Mouse (Mus musculus): Measurements from ENCODE around the gene Suv39h1.
A peak's percentile ranks its signal among the peaks of the same experiment; 100 is the strongest.
"Not testable (repeated sequence)": the region's sequence is repeated elsewhere in the genome, so short reads cannot be mapped to it uniquely, and the experiment has no call there.

Gene Suv39h1

DNA sequence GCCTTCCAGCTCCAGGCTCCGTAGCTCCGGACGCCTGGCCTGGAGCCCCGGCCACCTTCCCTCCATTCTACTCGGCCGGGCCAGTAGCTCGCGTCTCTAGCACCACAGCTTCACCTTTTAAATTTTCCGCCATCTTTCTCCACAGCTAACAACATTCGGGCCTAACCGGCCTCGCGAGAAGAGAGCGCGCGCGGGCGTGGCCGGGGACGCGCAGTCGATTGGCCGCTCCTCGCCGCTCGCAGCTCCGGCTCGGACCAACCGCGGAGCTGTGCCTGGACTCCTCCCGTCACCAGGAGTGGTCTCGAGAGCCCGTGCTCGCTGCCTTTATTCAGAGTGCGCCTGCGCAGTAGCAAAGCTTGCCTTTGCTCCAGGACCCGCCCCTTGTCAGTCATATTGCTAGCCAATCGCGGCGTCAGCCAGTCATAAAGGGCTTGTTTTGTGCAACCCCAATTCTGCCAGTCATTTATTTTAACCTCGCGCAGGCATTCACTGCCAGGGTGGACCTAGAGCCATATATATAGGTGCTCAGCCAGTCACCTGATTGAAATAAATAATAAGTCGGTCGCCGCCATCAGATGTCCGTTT, at the start of gene Suv39h1:
Suv39h1 (minus strand) TSS at position 331 of the 585 bp plus-strand sequence.
- DNase-seq (ENCODE audit: low spot score in 2 of 2), result peak; percentile 88 to 95

DNA sequence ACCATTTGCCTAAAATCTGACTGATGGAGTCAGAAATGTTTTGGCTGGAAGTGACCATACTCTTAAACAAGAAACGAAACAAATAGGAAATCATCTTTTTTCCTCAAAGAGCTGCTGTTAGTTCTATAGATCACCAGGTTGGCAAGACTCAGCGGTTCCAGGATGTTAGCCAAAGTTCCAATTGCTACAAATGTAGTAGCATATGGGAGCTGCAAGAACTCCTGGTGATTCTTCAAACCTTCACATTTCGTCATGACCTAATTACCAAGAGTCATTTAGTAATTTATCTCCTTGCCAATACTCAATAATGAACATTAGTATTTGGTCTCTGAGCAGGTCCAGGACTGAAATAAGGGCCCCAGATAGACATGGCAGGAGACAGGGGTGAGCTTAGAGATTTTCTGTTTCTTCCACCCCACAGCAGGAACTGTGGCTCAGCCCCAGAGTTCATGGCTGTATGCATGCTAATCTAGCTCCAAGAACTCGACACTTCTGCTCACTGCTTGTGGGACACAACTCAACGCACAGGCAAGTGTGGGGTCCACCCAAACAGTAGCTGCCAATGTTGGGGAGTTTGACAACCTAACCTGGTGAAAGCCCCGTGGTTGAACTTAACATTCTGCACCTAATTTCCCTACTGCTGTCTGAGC, 49.4 kb upstream of the Suv39h1 start:
- no peak for DNase-seq (ENCODE audit: low spot score in 2 of 2)

DNA sequence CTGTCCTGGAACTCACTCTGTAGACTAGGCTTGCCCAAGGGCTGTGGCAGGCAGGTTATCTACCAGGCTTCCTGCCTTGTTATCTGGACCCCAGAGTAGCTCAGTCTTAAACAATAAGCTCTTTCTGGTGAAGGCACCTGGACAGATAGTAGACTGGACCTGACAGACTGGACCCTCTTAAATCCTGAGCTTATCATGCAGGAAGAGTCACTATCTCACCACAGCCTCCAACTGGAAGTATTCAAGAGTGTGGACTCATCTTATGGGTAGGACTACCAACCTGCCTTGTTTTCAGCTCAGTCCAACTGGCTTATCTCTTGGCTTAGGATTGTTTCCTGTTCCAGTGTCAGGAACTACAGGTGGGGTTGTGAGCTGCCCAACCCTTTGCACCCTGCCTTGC, 42.7 kb upstream of the Suv39h1 start:
- no peak for DNase-seq (ENCODE audit: low spot score in 2 of 2)

GRCm38 (mm10) chrX:8115275-8115674, 40.7 kb upstream of the Suv39h1 start:
- DNase-seq (ENCODE audit: low spot score in 2 of 2), result no peak

- DNase-seq (ENCODE audit: low spot score in 2 of 2), result no peak
Observed at GRCm38 (mm10) chrX:8105019-8105418, 30.5 kb upstream of the Suv39h1 start.

DNA sequence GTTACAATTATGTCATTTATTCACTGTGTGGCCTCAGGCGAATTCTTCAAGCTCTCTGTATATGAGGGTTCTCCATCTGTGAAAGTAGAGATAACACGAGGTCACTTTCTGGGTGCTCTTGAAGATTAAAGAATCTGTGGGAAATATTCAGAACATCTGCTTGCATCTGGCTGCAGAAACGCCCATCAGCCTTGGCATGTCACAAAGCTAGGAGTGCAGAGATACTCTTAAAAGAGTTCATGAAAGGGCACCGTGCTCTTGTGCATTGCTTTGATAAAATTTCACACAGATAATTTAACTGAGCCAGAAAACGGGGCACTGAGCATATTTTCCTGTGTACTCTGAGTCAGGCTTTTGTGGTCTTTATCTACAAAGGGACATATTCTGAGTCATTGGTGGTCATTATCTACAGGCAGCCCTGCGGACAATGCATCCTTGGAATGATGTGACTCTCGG, 27.7 kb upstream of the Suv39h1 start:
- DNase-seq (ENCODE audit: low spot score in 2 of 2), result no peak

GRCm38 (mm10) chrX:8101017-8101416, 26.5 kb upstream of the Suv39h1 start:
- DNase-seq (ENCODE audit: low spot score in 2 of 2), result peak; percentile 51 to 74

DNA sequence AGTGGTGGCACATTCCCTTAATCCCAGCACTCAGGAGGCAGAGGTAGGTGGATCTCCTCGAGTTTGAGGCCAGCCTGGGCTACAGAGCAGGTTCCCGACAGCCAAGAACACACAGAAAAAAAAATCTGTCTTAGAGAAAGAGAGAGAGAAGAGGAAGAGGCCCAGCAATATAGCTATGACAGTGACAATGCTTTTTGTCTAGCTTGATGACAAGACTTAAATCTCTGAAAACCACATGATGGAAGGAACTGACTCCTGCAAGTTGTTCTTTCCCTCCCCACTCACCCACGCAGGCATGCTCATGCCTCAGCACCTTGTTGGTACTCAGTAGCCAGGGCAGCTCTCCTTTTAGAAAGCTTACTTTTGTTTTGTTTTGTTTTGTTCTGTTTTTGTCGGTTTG, 24.9 kb upstream of the Suv39h1 start:
- DNase-seq (ENCODE audit: low spot score in 2 of 2), result no peak

- peak; percentile 93 to 96 for DNase-seq (ENCODE audit: low spot score in 2 of 2)
Observed at GRCm38 (mm10) chrX:8096787-8097242, 22.3 kb upstream of the Suv39h1 start.

DNA sequence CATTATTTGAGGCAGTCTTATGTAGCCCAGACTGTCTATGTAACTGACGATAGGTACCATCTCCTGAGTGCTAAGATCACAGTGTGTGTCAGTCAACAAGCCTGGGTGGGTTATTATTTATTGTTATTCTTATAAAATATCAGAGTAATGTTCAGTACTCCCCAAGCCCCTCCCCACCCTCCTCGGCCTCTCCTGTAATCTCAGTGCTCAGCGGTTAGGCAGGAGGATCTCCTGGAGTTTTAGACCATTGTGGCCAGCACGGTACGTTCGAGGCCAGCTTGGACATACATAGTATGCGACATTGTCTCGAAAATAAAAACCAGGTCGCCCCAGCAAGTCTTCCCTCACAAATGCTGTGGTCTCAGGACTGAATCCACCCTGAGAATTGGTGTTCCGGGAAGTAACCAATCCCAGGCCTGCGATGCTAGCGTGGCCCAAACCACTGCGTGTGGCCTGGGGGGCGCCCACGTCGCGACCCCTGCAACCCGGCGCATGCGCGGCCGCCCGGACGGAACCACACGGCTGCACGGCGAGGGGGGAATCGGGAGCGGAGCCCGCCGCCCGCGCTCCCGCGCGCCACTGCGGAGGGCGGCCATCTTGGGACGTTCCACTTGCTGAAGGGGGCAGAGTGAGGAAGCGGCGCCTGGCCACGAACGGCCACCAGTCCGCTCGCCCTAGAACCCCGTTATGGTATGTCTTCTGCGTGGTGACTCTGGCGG, 21.7 kb upstream of the Suv39h1 start:
- peak in 1 of 2 experiments; percentile 82 for DNase-seq (ENCODE audit: low spot score in 2 of 2)

- DNase-seq (ENCODE audit: low spot score in 2 of 2), result no peak
Observed at GRCm38 (mm10) chrX:8095546-8095945, 21.0 kb upstream of the Suv39h1 start.

DNA sequence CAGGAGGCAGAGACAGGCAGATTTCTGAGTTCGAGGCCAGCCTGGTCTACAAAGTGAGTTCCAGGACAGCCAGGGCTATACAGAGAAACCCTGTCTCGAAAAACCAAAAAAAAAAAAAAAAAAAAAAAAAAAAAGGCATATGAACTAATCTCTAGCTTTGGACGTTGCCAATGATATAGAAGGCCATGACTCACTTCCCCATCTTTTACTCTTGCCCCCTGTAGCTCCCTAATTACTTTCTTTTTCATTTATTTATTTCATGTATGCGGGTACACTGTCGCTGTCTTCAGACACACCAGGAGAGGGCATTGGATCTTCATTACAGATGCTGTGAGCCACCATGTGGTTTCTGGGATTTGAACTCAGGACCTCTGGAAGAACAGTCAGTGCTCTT, 16.4 kb upstream of the Suv39h1 start:
- DNase-seq (ENCODE audit: low spot score in 2 of 2), result not testable (repeated sequence)

GRCm38 (mm10) chrX:8090346-8090953, 15.9 kb upstream of the Suv39h1 start, which contains the start of gene Was:
Gene Was (minus strand): TSS chrX:8090498.
- DNase-seq (ENCODE audit: low spot score in 2 of 2), result no peak

DNA sequence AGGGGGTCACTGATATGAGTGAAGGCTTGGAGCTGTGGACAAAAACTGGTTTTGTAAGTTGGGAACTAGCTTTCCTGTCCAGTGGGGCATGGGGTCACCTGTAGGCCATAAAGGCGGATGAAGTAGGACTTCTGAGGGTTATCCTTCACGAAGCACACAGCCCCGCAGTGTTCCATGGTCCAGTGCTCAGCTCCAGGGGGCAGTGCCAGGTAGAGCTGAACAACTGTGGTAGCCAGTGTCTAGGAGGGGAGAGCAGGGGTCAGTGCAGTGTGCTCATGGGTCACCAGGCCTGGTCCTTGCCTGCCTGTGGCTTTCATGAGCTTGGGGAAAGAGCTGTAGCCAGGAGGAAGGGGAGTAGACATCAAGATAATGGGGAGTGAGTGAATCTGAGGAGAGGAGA, 15.2 kb upstream of the Suv39h1 start:
- DNase-seq (ENCODE audit: low spot score in 2 of 2), result no peak

GRCm38 (mm10) chrX:8085611-8086010, 11.1 kb upstream of the Suv39h1 start:
- no peak for DNase-seq (ENCODE audit: low spot score in 2 of 2)

DNA sequence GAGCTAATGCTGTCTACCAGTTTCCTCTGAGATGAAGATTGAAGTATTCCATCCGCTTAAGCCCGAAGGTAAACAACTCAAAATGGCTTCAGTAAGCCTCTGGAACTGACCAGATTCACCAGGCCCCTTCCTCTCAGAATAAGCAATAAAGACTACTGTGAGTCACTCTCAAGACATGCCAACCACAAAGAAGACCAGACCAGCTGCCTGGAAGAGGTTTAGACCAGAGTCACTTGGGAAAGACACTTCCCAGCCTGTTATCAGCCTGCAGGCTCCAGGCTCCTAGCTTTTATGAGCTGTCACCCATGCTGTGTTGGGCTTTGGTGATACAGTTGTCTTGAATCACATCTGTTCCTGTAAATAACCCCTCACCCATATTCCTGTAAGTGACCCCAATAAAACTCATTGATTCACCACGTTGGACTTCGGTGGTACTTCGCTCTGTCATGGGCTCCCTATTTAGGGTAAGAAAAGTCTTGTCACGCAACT, 10.3 kb upstream of the Suv39h1 start:
- no peak for DNase-seq (ENCODE audit: low spot score in 2 of 2)

- DNase-seq (ENCODE audit: low spot score in 2 of 2), result no peak
Observed at GRCm38 (mm10) chrX:8075104-8075503, 544 bp upstream of the Suv39h1 start.

- peak; percentile 7 to 9 for DNase-seq (ENCODE audit: low spot score in 2 of 2)
Observed at GRCm38 (mm10) chrX:8073881-8074429, 605 bp downstream of the Suv39h1 start.

- DNase-seq (ENCODE audit: low spot score in 2 of 2), result no peak
Observed at GRCm38 (mm10) chrX:8069166-8069565, 5.4 kb downstream of the Suv39h1 start.

DNA sequence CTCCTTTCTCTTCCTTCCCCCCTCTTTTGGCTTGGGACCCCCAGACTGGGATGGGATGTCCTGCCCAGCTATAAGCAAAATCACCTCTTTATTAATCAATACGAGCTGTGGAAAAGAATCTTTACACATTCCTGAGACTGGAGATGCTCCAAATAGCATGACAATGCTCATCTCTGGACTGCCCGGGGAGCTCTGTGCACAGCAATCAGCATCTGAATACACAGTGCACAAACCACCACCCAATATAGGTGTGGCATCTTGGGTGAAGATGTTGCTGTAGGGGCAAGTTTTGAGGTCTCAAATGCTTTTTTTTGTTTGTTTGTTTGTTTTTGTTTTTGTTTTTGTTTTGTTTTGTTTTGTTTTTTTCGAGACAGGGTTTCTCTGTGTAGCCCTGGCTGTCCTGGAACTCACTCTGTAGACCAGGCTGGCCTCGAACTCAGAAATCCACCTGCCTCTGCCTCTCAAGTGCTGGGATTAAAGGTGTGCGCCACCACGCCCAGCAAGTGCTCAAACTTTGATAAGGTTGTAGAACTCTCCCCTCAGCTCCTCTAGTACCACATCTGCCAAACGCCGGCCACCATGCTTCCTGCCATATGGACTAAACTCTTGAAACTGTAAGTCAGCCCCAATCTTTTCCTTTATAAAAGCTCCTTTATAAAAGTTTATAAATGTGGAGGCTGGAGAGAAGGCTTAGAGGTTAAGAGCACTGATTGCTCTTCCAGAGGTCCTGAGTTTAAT, 23.3 kb downstream of the Suv39h1 start:
- DNase-seq (ENCODE audit: low spot score in 2 of 2), result not testable (repeated sequence)

DNA sequence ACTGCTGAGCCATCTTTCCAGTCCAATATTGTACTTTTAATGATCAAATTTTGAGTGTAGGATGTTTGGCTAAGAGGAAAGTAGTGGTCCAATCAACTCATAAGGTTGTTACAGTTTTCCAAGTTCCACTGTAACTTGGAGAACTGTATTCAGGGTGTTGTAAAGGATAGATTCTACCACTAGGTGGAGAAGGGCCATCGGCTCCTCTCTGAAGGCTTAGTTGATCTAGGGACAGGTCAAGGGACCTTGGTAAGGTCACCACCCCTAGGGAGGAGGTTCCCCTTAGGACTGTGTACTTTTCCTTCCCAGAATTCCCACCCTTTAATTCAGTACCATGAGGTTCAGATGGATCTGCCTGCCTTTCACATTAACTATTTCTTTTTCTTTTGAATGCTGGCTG, 41.6 kb downstream of the Suv39h1 start:
- no peak for DNase-seq (ENCODE audit: low spot score in 2 of 2)
